In genomic region chr5:44593522-44594218, GRCm38 (mm10) we compare ENCODE assay signal across 9 mouse cellular contexts.
DNase-seq lines count a peak whose midpoint lies in the region; ATAC-seq lines count a peak whose summit lies in the region.
"Had no signal": no experiment of that assay in that cellular context is flagged by ENCODE, and none has a peak within 500 bp of the region (broad histone marks: within the 10 kb centered on the region; RNA-seq: fewer than 3 reads in every experiment).

No protein-coding gene starts in this region.

- H3K27ac ChIP-seq in heart, embryonic 12.5 days (ENCODE audit: poor library complexity, severe bottlenecking): peak overlapping the region; percentile 38; the same call in 1 of the 2 replicates
- peak overlapping the region; percentile 29; the same call in 1 of the 2 replicates for H3K27ac ChIP-seq in heart, embryonic 15.5 days

- no peaks in the 10 kb centered on the region for H3K9me3 ChIP-seq in heart, embryonic 12.5 days (replicated peaks)
- H3K9me3 ChIP-seq in heart, embryonic 15.5 days (replicated peaks): no peaks in the 10 kb centered on the region
- H3K9me3 ChIP-seq: G1E had no signal

- no peaks in the 10 kb centered on the region for H3K36me3 ChIP-seq in heart, embryonic 12.5 days
- no peaks in the 10 kb centered on the region for H3K36me3 ChIP-seq in heart, embryonic 15.5 days
- H3K36me3 ChIP-seq: G1E had no signal

- H3K4me3 ChIP-seq in heart, embryonic 12.5 days: no peak overlapping the region
- H3K4me3 ChIP-seq in heart, embryonic 15.5 days: no peak overlapping the region

- WGBS in heart, embryonic 12.5 days: 64% methylated on average over 15 of the region's 15 CpGs
- WGBS in heart, embryonic 15.5 days: 64% methylated on average over 15 of the region's 15 CpGs

- no peak for DNase-seq in heart, adult 9 months (ENCODE audit: low spot score in 2 of 2)
- DNase-seq in brain, adult 2 months (ENCODE audit: low read depth, low spot score): peak; percentile 41
- peak; percentile 8 to 11 for DNase-seq in layer of hippocampus, postnatal 36 days
- DNase-seq in ovary, postnatal 14 days (ENCODE audit: low spot score): peak; percentile 38
- DNase-seq in embryo, embryonic 9.5 days (ENCODE audit: extremely low spot score): no peak

- H3K4me1 ChIP-seq in heart, embryonic 12.5 days (replicated peaks): peaks cover 5% of the 10 kb centered on the region
- H3K4me1 ChIP-seq in heart, embryonic 15.5 days (replicated peaks): peaks cover 3% of the 10 kb centered on the region; the same call in 1 of the 2 replicates

- H3K27me3 ChIP-seq in heart, embryonic 12.5 days (replicated peaks): peaks cover 26% of the 10 kb centered on the region
- H3K27me3 ChIP-seq in heart, embryonic 15.5 days: no peaks in the 10 kb centered on the region

- H3K4me2 ChIP-seq in heart, embryonic 12.5 days: peak overlapping the region; percentile 1; the same call in 1 of the 2 replicates
- H3K4me2 ChIP-seq in heart, embryonic 15.5 days: no peak overlapping the region

- ATAC-seq in heart, embryonic 12.5 days (ENCODE audit: insufficient number of reproducible peaks, low FRiP score): no peak
- ATAC-seq in heart, embryonic 15.5 days (replicated peaks; ENCODE audit: insufficient number of reproducible peaks, insufficient read depth, low FRiP score, low read depth): no peak
- ATAC-seq in inflammation-experienced regulatory T-cells, adult 6 months: no peak

- no peak overlapping the region for H3K9ac ChIP-seq in heart, embryonic 12.5 days
- H3K9ac ChIP-seq in heart, embryonic 15.5 days: no peak overlapping the region

Comparison
In these comparisons a context has a peak if more than half of its experiments do, and no peak if none do; other contexts are left out.
1. DNase-seq: peak in brain, adult 2 months (single experiment), layer of hippocampus, postnatal 36 days (2 of 2) and ovary, postnatal 14 days (single experiment); none in heart, adult 9 months (0 of 2) and embryo, embryonic 9.5 days (single experiment).